Mouse (Mus musculus) bone marrow, adult 2 months (tissue): ENCODE measurements around the gene Gadd45gip1.
A peak's percentile ranks its signal among the peaks of the same experiment; 100 is the strongest.

Source experiments
- CTCF ChIP-seq: fragments of 200-500 bp; IDR thresholded peaks from 2 replicates; pipeline ENCODE4 v1.5.1; 2011; ENCODE audit warnings: low read length, control low read depth; ENCODE audit not compliant: control insufficient read depth, insufficient read depth
- POLR2A ChIP-seq: fragments of 200-500 bp; IDR thresholded peaks from 2 replicates; pipeline ENCODE4 v1.6.1; 2011; ENCODE audit warnings: low read depth, mild to moderate bottlenecking, control low read depth, low read length, borderline replicate concordance; ENCODE audit not compliant: control insufficient read depth

GRCm38 (mm10) chr8:84840248-84840999 lies 9.1 kb downstream of the Gadd45gip1 start, which contains the start of gene Rad23a:
- TF ChIP-seq POLR2A (peak; percentile 92; the same call in 1 of the 2 replicates), CTCF (peak; percentile 11; the same call in 1 of the 2 replicates)
